Mouse (Mus musculus): ENCODE data around the gene Nup35. TPM values are rescaled to one million over a fixed set of nuclear protein-coding genes. Genes with fewer than 3 reads are reported as not detected.

Gene Nup35
- polyA plus RNA-seq (2015; fragmentation: Nextera tagmentation; extraction: Ambion mirVana), result 15.1 and 16.5 TPM in 2 replicates

DNA sequence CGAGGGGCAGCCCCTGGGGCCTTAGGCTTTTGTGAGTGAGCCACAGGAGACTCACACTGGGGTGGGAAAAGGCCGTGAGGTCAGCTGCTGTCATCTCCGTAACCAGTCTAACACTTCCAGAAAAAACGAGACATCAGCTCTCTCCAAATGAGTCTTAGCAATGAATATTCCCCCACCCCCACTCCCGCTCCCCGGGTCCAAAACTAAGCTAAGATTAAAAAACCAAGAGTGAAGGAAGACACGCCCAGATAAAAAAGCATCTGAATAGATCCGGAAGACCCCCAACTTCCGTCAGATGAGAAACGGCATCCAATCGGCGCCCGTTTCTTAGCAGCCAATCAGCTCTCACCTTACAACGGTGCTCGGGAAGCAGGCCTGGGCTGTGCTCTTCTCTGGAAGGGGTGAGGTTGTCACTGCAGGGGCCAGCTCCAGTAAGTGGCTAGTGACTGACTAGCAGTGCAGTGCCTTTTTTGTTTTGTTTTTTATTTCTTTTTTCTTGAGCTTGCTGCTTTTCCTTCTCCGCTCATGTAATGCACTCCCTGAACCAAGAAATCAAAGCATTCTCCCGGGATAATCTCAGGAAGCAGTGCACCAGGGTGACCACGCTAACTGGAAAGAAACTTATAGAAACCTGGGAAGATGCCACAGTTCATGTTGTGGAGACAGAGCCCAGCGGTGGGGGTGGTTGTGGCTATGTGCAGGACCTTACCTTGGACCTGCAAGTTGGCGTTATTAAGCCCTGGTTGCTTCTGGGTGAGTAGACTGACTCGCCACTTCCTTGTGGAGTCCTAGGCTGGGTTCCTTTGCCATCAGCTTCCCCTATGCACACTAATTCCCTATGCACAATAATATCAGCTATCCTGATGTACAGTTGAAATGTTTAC lies at the start of gene Nup35, which contains the start of gene Dusp19:
Gene Nup35 (plus strand): TSS at position 383 of the 884 bp plus-strand sequence.
Gene Dusp19 (plus strand): TSS at position 192 of the 884 bp plus-strand sequence.

DNA sequence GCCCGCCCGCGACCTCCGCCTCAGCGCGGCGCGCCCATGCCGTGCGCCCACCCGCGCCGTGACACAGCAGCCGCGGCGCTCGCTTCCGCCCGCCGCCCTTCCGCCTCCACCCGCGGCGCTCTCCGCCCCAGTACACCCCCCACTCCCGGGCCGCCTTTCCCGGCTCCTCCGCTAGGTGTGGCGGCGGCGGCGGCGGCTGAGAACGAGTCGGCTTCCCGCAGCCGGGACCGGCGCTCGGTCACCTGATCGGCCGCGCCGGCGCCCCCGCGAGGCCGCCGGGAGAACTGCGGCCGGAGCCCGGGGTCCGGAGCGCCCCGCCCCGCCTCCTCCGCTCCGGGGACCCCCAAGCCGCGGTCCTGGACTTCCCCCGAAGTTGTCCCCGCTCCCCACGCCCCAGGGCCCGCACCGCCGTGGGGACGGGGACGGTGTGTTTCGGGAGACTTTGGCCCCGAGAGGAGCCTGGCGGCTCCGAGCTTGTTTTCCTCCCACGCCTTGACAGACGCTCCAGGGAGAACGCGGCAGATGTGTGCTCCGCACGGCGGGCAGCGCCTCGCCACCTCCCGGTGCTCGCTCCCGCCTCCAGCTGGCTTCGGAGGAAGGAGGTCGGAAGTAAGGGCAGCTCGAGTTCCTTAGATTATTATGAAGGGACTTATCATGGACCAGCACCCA lies 35.9 kb upstream of the Nup35 start, which contains the start of gene Nckap1:
Gene Nckap1 (minus strand): TSS at position 338 of the 669 bp plus-strand sequence.

MicroRNAs encoded within 50 kb of the gene (microRNA counts, 519-probe panel; counts per million panel counts)
- not detected for microRNA mmu-miR-684

Small RNA genes lying within 50 kb of the gene (microRNA-seq; reads per million reads assigned to microRNA genes)
- not detected for gene Mir684-1

Other genes starting within 250 kb of the Nup35 start
- 4.7 and 5.9 TPM in 2 replicates for gene Frzb, start 169.6 kb upstream of the Nup35 start, polyA plus RNA-seq (2015; fragmentation: Nextera tagmentation; extraction: Ambion mirVana)
- 52.3 and 64.8 TPM in 2 replicates for gene Nckap1, start 35.9 kb upstream of the Nup35 start, polyA plus RNA-seq (2015; fragmentation: Nextera tagmentation; extraction: Ambion mirVana)
- 10.4 and 12.5 TPM in 2 replicates for gene Dusp19, start 191 bp upstream of the Nup35 start, polyA plus RNA-seq (2015; fragmentation: Nextera tagmentation; extraction: Ambion mirVana)

All from urinary bladder, postnatal 0 days (tissue).